Mouse (Mus musculus) bone marrow, adult 2 months (tissue): ENCODE measurements around the gene Camta1.

Experiments used
- CTCF ChIP-seq: fragments of 200-500 bp; IDR thresholded peaks from 2 replicates; pipeline ENCODE4 v1.5.1; 2011; ENCODE audit warnings: low read length, control low read depth; ENCODE audit not compliant: control insufficient read depth, insufficient read depth
- POLR2A ChIP-seq: fragments of 200-500 bp; IDR thresholded peaks from 2 replicates; pipeline ENCODE4 v1.6.1; 2011; ENCODE audit warnings: low read depth, mild to moderate bottlenecking, control low read depth, low read length, borderline replicate concordance; ENCODE audit not compliant: control insufficient read depth

DNA sequence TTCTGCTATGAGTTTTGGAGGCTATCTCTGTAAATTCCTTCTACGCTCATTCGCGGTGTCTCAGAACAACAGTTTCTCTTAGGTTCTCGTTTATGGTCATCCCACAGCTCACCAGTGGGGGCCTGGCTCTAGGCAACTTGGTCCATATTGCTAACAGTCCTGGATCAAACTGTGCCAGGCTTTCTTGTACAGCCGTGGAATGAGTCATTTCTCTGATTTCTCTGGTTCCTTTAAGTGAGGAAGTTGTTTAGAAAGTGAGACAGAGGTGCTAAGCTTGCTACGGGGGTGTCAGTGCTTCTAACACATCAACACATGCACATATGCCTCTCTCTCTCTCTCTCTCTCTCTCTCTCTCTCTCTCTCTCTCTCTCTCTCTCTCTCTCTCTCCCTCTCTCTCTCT is 355.0 kb downstream of the Camta1 start:
- TF ChIP-seq CTCF (no peak), POLR2A (no peak)
